19 mouse cellular contexts compared by ENCODE assay signal in the genomic region with DNA sequence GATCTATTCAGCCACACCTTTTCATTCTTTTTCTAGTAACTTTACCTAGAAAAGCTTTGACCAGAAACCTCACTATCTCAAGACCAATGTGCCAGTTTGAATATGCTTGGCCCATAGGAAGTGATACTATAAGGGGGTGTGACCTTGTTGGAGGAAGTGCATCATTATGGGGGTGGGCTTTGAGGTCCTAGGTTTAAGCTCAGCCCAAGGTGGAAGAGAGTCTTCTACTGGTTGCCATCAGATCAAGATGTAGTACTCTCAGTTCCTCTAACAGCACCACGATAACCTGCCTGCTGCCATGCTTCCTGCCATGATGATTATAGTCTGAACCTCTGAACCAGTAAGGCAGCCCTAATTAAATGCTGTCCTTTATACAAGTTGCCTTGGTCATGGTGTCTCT.
"Had no signal": no experiment of that assay in that cellular context is flagged by ENCODE, and none has a peak within 500 bp of the region (broad histone marks: within the 10 kb centered on the region; RNA-seq: fewer than 3 reads in every experiment).

No protein-coding gene starts in this region.

- DNase-seq: kidney, adult 18-20 months; kidney, postnatal 25 days; layer of hippocampus, adult 9-11 months; liver, embryonic 13.5 days; lung, adult 2 months; lung, postnatal 14 days; lung, postnatal 4 days; midbrain, embryonic 14.5 days; retina, postnatal 1 day; right cerebral cortex, postnatal 25 days; spleen, adult 18-20 months; thymus, adult 18-20 months; thymus, postnatal 36 days had no signal

- H3K9ac ChIP-seq: liver, embryonic 13.5 days; neural tube, embryonic 12.5 days; neural tube, embryonic 15.5 days had no signal

- H3K4me2 ChIP-seq: liver, embryonic 13.5 days; neural tube, embryonic 12.5 days; neural tube, embryonic 15.5 days had no signal

- H3K27ac ChIP-seq: kidney, postnatal 0 days; layer of hippocampus, adult 2 months; liver, embryonic 13.5 days; midbrain, embryonic 10.5 days; neural tube, embryonic 12.5 days; neural tube, embryonic 15.5 days had no signal

- H3K9me3 ChIP-seq: liver, embryonic 13.5 days; megakaryocyte, embryonic 14.5 days; midbrain, embryonic 10.5 days; neural tube, embryonic 12.5 days; neural tube, embryonic 15.5 days had no signal

- H3K27me3 ChIP-seq: liver, embryonic 13.5 days; megakaryocyte, embryonic 14.5 days; neural tube, embryonic 12.5 days; neural tube, embryonic 15.5 days had no signal

- H3K4me3 ChIP-seq: layer of hippocampus, adult 2 months; liver, embryonic 13.5 days; megakaryocyte, embryonic 14.5 days; midbrain, embryonic 10.5 days; neural tube, embryonic 12.5 days; neural tube, embryonic 15.5 days had no signal

- H3K4me1 ChIP-seq: neural tube, embryonic 12.5 days; neural tube, embryonic 15.5 days had no signal

- H3K36me3 ChIP-seq: liver, embryonic 13.5 days; midbrain, embryonic 10.5 days; neural tube, embryonic 12.5 days; neural tube, embryonic 15.5 days had no signal
